Mouse (Mus musculus): ENCODE measurements around the gene Chil5.
"Not testable (repeated sequence)": the region's sequence is repeated elsewhere in the genome, so short reads cannot be mapped to it uniquely, and the experiment has no call there.

Chil5 gene

GRCm38 (mm10) chr3:106032781-106033180 lies at the start of gene Chil5:
Chil5 (minus strand) TSS chr3:106032814.
- no peak for DNase-seq (ENCODE audit: low spot score)

GRCm38 (mm10) chr3:106074824-106075223 lies 42.2 kb upstream of the Chil5 start:
- DNase-seq (ENCODE audit: low spot score) = no peak

- DNase-seq (ENCODE audit: low spot score) = no peak
These were observed 38.4 kb upstream of the Chil5 start for GRCm38 (mm10) chr3:106070994-106071393.

- DNase-seq (ENCODE audit: low spot score) = peak; percentile 17
These were observed 35.1 kb upstream of the Chil5 start for GRCm38 (mm10) chr3:106067707-106068106.

GRCm38 (mm10) chr3:106057966-106058365 lies 25.4 kb upstream of the Chil5 start:
- no peak for DNase-seq (ENCODE audit: low spot score)

GRCm38 (mm10) chr3:106051896-106052295 lies 19.3 kb upstream of the Chil5 start:
- DNase-seq (ENCODE audit: low spot score) = no peak

- DNase-seq (ENCODE audit: low spot score) = peak; percentile 2
These were observed 7.7 kb upstream of the Chil5 start for GRCm38 (mm10) chr3:106040306-106040705.

GRCm38 (mm10) chr3:106024135-106024534 lies 8.5 kb downstream of the Chil5 start:
- no peak for DNase-seq (ENCODE audit: low spot score)

GRCm38 (mm10) chr3:106021840-106022239 lies 10.8 kb downstream of the Chil5 start:
- DNase-seq (ENCODE audit: low spot score) = no peak

- DNase-seq (ENCODE audit: low spot score) = no peak
These were observed 18.1 kb downstream of the Chil5 start, which contains the start of gene Pifo for GRCm38 (mm10) chr3:106014546-106014945. Pifo (minus strand) TSS chr3:106014646.

- not testable (repeated sequence) for DNase-seq (ENCODE audit: low spot score)
These were observed 29.3 kb downstream of the Chil5 start for GRCm38 (mm10) chr3:106003360-106003759.

- DNase-seq (ENCODE audit: low spot score) = no peak
These were observed 30.9 kb downstream of the Chil5 start for GRCm38 (mm10) chr3:106001416-106002370.

GRCm38 (mm10) chr3:106000707-106001375 lies 31.8 kb downstream of the Chil5 start:
- DNase-seq (ENCODE audit: low spot score) = no peak

- no peak for DNase-seq (ENCODE audit: low spot score)
These were observed 37.9 kb downstream of the Chil5 start for GRCm38 (mm10) chr3:105994730-105995129.

GRCm38 (mm10) chr3:105991653-105992283 lies 40.8 kb downstream of the Chil5 start:
- peak; percentile 37 for DNase-seq (ENCODE audit: low spot score)

GRCm38 (mm10) chr3:105989611-105990010 lies 43.0 kb downstream of the Chil5 start:
- DNase-seq (ENCODE audit: low spot score) = not testable (repeated sequence)

- DNase-seq (ENCODE audit: low spot score) = no peak
These were observed 58.4 kb downstream of the Chil5 start for GRCm38 (mm10) chr3:105974174-105974573.

GRCm38 (mm10) chr3:105973411-105973810 lies 59.2 kb downstream of the Chil5 start, which contains the start of gene Ovgp1:
Ovgp1 (plus strand) TSS chr3:105973711.
- DNase-seq (ENCODE audit: low spot score) = no peak

GRCm38 (mm10) chr3:105971831-105972446 lies 60.7 kb downstream of the Chil5 start:
- DNase-seq (ENCODE audit: low spot score) = no peak
